Mouse (Mus musculus) kidney, embryonic 16.5 days (tissue): ENCODE measurements around the gene Evx1. TPM values are rescaled to one million over a fixed set of nuclear protein-coding genes. Genes with fewer than 3 reads are reported as not detected.

ENCODE experiments used
- ATAC-seq: fragments of 200-750 bp; cut with Nextera tagmentation; 2 replicates; pipeline ENCODE4 v1.8.0; 2017; ENCODE audit warnings: moderate TSS enrichment; ENCODE audit not compliant: low FRiP score, low TSS enrichment
- H3K27ac ChIP-seq: fragments of 300-500 bp; sonication (generic); 2 replicates; pipeline ENCODE4 v1.5.1; 2014; ENCODE audit warnings: low read length
- H3K27me3 ChIP-seq: fragments of 300-500 bp; sonication (generic); 2 replicates; pipeline ENCODE4 v1.6.1; 2014; ENCODE audit warnings: low read length, control low read depth, mixed read lengths; ENCODE audit not compliant: insufficient read depth
- H3K36me3 ChIP-seq: fragments of 300-500 bp; sonication (generic); 2 replicates; pipeline ENCODE4 v1.6.1; 2014; ENCODE audit warnings: low read length, control low read depth, mixed read lengths; ENCODE audit not compliant: insufficient read depth
- H3K4me1 ChIP-seq: fragments of 300-500 bp; sonication (generic); 2 replicates; pipeline ENCODE4 v1.6.1; 2014; ENCODE audit warnings: low read length, control low read depth, mixed read lengths; ENCODE audit not compliant: insufficient read depth
- H3K4me2 ChIP-seq: fragments of 300-500 bp; sonication (generic); replicated peaks from 2 replicates; pipeline ENCODE4 v1.6.1; 2014; ENCODE audit warnings: low read depth, low read length
- H3K4me3 ChIP-seq: fragments of 300-500 bp; sonication (generic); 2 replicates; pipeline ENCODE4 v1.5.1; 2014; ENCODE audit warnings: mild to moderate bottlenecking, low read length
- H3K9ac ChIP-seq: fragments of 300-500 bp; sonication (generic); replicated peaks from 2 replicates; pipeline ENCODE4 v1.6.1; 2014; ENCODE audit warnings: low read length
- H3K9me3 ChIP-seq: fragments of 300-500 bp; sonication (generic); 2 replicates; pipeline ENCODE4 v1.6.1; 2016; ENCODE audit warnings: low read length, control low read depth
- WGBS: fragments of 180-500 bp; shearing (Covaris S2); extraction: QIAGEN DNeasy Blood & Tissue Kit; methylation state at CpG from one replicate; pipeline ENCODE4 v1.1.7; 2014; 5-methylcytosine and 5-hydroxymethylcytosine counted together
- polyA plus RNA-seq: library from polyadenylated mRNA; unstranded; fragments of >200 nt; fragmentation: Nextera tagmentation; extraction: Ambion mirVana; gene quantifications from 2 replicates; pipeline ENCODE4 v1.2.1, GENCODE M21; 2015

Evx1 gene
- polyA plus RNA-seq, 1 experiment from 2014 or later = not detected

GRCm38 (mm10) chr6:52270494-52271480 lies 42.5 kb upstream of the Evx1 start:
- no peaks in the 10 kb centered on the region for H3K36me3 ChIP-seq
- peak; percentile 19; the same call in 1 of the 2 replicates for ATAC-seq
- WGBS = 6% methylated on average over 23 of the region's 23 CpGs
- H3K27ac ChIP-seq = no peak overlapping the region
- peaks cover 96% of the 10 kb centered on the region for H3K27me3 ChIP-seq
- no peaks in the 10 kb centered on the region for H3K9me3 ChIP-seq
- no peak overlapping the region for H3K4me3 ChIP-seq
- H3K4me1 ChIP-seq = 0 out of 2 replicates have a peak, but pooled peaks cover 6% of the 10 kb centered on the region
- no peak overlapping the region for H3K9ac ChIP-seq
- peak overlapping the region; percentile 33 for H3K4me2 ChIP-seq

GRCm38 (mm10) chr6:52272766-52273655 lies 40.3 kb upstream of the Evx1 start:
- Histone ChIP-seq H3K27me3 (peaks cover 98% of the 10 kb centered on the region), H3K4me1 (0 out of 2 replicates have a peak, but pooled peaks cover 6% of the 10 kb centered on the region), H3K27ac (no peak overlapping the region), H3K4me2 (no peak overlapping the region), H3K9ac (no peak overlapping the region), H3K36me3 (no peaks in the 10 kb centered on the region), H3K4me3 (no peak overlapping the region), H3K9me3 (no peaks in the 10 kb centered on the region)
- WGBS = 16% methylated on average over 22 of the region's 22 CpGs
- no peak for ATAC-seq

DNA sequence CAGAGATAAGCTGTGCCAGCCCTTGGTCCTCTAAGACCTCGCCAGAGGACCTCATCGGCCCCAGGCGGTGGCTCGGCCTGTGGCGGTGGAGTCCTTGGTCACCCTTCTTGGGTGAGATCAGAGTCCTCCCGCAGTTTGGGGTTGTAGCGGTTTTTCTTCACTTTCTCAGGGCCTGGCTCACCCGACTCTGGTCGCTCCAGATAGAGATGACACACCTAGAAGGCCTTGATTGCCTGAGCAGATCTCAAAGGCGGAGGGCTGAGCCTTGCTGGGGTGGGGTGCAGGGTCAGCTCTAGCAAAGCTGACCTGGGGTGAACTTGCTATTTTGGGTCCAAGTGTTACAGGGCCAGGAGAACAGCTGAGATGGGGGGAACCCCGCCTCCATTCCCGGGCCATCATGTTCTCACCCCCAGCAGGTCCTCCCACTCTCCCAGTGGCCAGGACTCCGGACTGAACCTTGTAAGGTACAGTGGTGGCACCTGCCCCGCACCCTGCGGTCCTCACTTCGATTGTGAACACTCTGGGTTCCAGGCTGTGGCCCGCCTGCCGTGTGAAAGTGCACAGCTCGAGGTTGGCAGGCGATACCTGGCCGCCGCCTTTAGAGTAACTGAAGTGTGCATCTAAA lies 39.5 kb upstream of the Evx1 start:
- WGBS = 4% methylated on average over 22 of the region's 22 CpGs
- Histone ChIP-seq H3K27ac (no peak overlapping the region), H3K4me2 (no peak overlapping the region), H3K36me3 (no peaks in the 10 kb centered on the region), H3K9ac (no peak overlapping the region), H3K4me3 (no peak overlapping the region), H3K4me1 (0 out of 2 replicates have a peak, but pooled peaks cover 6% of the 10 kb centered on the region), H3K9me3 (no peaks in the 10 kb centered on the region), H3K27me3 (peaks cover 92% of the 10 kb centered on the region)
- ATAC-seq = no peak

DNA sequence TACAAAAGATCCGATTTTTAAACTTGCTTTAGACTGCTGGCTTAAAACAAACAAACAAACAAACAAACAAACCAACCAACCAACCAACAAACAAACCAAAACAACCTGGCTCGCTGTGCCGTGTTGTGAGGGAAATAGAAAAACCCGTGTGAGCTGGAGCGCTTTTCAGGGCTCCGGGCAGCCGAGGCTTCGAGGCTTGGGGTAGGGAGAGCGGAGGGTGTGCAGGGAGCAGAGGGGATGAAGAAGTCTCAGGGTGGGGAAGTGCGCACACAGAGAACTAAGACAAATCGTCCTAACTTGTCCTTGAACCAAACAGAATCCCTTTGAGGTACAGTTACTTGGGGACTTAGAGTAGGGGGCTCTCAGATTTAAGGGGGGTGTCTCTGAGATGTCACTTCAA lies 38.7 kb upstream of the Evx1 start:
- Histone ChIP-seq H3K9me3 (no peaks in the 10 kb centered on the region), H3K27me3 (peaks cover 84% of the 10 kb centered on the region), H3K4me1 (0 out of 2 replicates have a peak, but pooled peaks cover 6% of the 10 kb centered on the region), H3K9ac (no peak overlapping the region), H3K27ac (no peak overlapping the region), H3K4me3 (no peak overlapping the region), H3K36me3 (no peaks in the 10 kb centered on the region), H3K4me2 (no peak overlapping the region)
- ATAC-seq = no peak
- WGBS = 4% methylated on average over 11 of the region's 11 CpGs

DNA sequence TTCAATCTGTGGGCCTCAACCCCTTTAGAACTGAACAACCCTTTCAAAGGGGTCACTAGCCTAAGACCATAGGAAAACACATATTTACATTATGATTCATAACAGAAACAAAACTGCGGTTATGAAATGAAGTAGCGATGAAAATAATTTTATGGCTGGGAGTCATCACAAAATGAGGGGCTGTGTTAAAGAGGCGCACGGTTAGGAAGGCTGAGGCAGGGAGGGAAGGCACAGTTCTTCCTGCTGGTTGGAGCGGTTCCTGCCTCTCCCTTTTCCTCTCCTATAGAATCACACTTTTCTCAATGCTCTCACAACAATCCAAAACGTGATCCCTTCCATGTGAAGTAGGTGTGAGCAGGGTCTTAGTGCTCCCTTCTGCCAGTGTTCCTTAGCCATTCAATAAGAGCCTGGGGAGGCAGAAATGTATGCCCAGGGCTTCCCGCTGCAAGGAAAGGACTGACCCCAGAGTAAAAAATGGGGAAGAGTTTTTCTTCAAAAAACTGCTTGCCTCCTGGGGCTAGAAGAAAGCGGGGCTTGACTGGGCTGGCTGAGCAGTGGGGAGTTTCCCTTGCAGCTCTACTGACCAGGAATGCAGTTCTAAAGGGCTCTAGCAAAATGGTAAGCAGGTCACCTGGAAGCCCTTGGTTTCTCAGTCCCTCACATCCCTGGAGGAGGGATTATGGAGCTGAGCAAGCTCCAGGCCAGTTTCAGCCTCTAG lies 37.6 kb upstream of the Evx1 start:
- Histone ChIP-seq H3K27ac (no peak overlapping the region), H3K9ac (no peak overlapping the region), H3K27me3 (peaks cover 73% of the 10 kb centered on the region), H3K4me2 (no peak overlapping the region), H3K4me1 (0 out of 2 replicates have a peak, but pooled peaks cover 2% of the 10 kb centered on the region), H3K36me3 (no peaks in the 10 kb centered on the region), H3K9me3 (no peaks in the 10 kb centered on the region), H3K4me3 (no peak overlapping the region)
- WGBS = 14% methylated on average over 8 of the region's 8 CpGs
- ATAC-seq = no peak

GRCm38 (mm10) chr6:52276382-52276781 lies 36.9 kb upstream of the Evx1 start:
- Histone ChIP-seq H3K9me3 (no peaks in the 10 kb centered on the region), H3K27ac (no peak overlapping the region), H3K9ac (no peak overlapping the region), H3K27me3 (peaks cover 71% of the 10 kb centered on the region), H3K4me2 (no peak overlapping the region), H3K4me3 (no peak overlapping the region), H3K36me3 (no peaks in the 10 kb centered on the region), H3K4me1 (no peaks in the 10 kb centered on the region)
- WGBS = 5% methylated on average over 6 of the region's 6 CpGs
- ATAC-seq = no peak

DNA sequence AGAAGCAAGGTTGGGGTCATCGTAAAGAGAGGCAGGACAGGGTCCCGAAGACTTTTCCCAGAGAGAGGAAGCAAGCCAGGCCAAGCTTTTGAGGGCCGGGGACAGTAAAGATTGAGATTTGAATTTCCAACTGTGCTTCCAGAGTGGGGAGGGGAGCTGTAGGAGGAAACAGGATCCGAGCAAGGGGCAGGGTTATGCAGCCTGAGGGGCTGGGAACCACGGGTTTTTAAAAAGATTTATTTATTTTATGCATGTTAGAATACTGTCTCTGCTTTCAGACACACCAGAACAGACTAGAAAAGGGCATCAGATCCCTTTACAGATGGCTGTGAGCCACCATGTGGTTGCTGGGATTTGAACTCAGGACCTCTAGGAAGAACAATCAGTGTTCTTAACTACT lies 36.4 kb upstream of the Evx1 start:
- Histone ChIP-seq H3K36me3 (no peaks in the 10 kb centered on the region), H3K9ac (no peak overlapping the region), H3K9me3 (no peaks in the 10 kb centered on the region), H3K4me2 (no peak overlapping the region), H3K27me3 (peaks cover 66% of the 10 kb centered on the region), H3K27ac (no peak overlapping the region), H3K4me1 (no peaks in the 10 kb centered on the region), H3K4me3 (no peak overlapping the region)
- 4% methylated on average over 5 of the region's 5 CpGs for whole genome bisulfite sequencing
- ATAC-seq = no peak

DNA sequence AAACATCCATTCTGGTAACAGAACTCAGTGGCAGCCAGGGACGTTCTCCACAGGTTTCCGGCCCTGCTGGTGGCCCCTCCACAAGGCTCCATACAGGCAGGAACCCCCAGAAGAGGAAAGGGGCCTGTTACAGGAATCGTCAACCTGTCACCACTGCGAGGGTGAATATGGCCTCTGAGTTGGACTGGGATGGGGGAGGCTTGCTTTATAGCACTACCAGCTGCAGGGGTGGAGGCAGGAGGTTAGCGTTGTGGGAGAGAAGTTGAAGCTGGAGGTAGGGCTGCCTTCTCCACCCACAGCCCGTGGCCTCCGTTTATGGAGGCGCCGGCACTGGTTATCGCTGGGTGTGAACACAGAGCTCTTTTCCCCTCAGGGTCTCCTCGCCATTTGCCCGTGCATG lies 32.2 kb upstream of the Evx1 start:
- no peaks in the 10 kb centered on the region for H3K4me1 ChIP-seq
- 23% methylated on average over 12 of the region's 12 CpGs for WGBS
- H3K9me3 ChIP-seq = no peaks in the 10 kb centered on the region
- no peak overlapping the region for H3K4me2 ChIP-seq
- no peaks in the 10 kb centered on the region for H3K36me3 ChIP-seq
- no peak overlapping the region for H3K9ac ChIP-seq
- H3K27ac ChIP-seq = no peak overlapping the region
- H3K27me3 ChIP-seq = peaks cover 26% of the 10 kb centered on the region
- H3K4me3 ChIP-seq = no peak overlapping the region
- ATAC-seq = no peak

GRCm38 (mm10) chr6:52283896-52284295 lies 29.4 kb upstream of the Evx1 start:
- no peak overlapping the region for H3K27ac ChIP-seq
- H3K4me2 ChIP-seq = no peak overlapping the region
- H3K36me3 ChIP-seq = no peaks in the 10 kb centered on the region
- WGBS = 65% methylated on average over 5 of the region's 5 CpGs
- no peak overlapping the region for H3K9ac ChIP-seq
- ATAC-seq = no peak
- no peaks in the 10 kb centered on the region for H3K4me1 ChIP-seq
- no peaks in the 10 kb centered on the region for H3K9me3 ChIP-seq
- peaks cover 14% of the 10 kb centered on the region for H3K27me3 ChIP-seq
- no peak overlapping the region for H3K4me3 ChIP-seq
